Mouse (Mus musculus): ENCODE measurements at regions not wholly inside any gene's neighbourhood (a gene's known extent, or its start where the extent isn't known, plus 50 kb on each side); places are given as distances from the start of the nearest gene placed in this dataset.

GRCm38 (mm10) chr9:120854351-120854750 lies 74.7 kb upstream of the Ctnnb1 start:
- TF ChIP-seq EP300 (IDR thresholded peaks at IDR 0.05; ENCODE audit: insufficient read depth, low read depth, low read length) (peak; percentile 91), POLR2A (IDR thresholded peaks at IDR 0.05; ENCODE audit: insufficient read depth, low read depth, low read length) (peak; percentile 46), CTCF (IDR thresholded peaks at IDR 0.05) (no peak)
